Mouse (Mus musculus) E14TG2a.4 (cell line): ENCODE data around the gene Tgfbr3.

Source experiments
- H3K27me3 ChIP-seq: 2 replicates; pipeline ENCODE4 v1.6.1; 2014; ENCODE audit warnings: low read length, control low read depth; ENCODE audit not compliant: insufficient read depth
- H3K36me3 ChIP-seq: 2 replicates; pipeline ENCODE4 v1.6.1; 2014; ENCODE audit warnings: low read length, control low read depth; ENCODE audit not compliant: insufficient read depth
- H3K4me1 ChIP-seq: replicated peaks from 2 replicates; pipeline ENCODE4 v1.6.1; 2014; ENCODE audit warnings: low read depth, low read length, control low read depth
- H3K4me3 ChIP-seq: replicated peaks from 2 replicates; pipeline ENCODE4 v1.5.1; 2014; ENCODE audit warnings: mild to moderate bottlenecking, low read length
- H3K9me3 ChIP-seq: 2 replicates; pipeline ENCODE4 v1.6.1; 2014; ENCODE audit warnings: low read length, control low read depth
- CTCF ChIP-seq: conservative IDR thresholded peaks from 2 replicates; pipeline ENCODE4 v1.5.1; 2014; ENCODE audit warnings: low read length
- NANOG ChIP-seq: IDR thresholded peaks from 2 replicates; pipeline ENCODE4 v1.6.1; 2014; ENCODE audit warnings: borderline replicate concordance, low read length, mixed read lengths
- POU5F1 ChIP-seq: IDR thresholded peaks from 2 replicates; pipeline ENCODE4 v1.6.1; 2014; ENCODE audit warnings: low read length, borderline replicate concordance

Gene Tgfbr3

GRCm38 (mm10) chr5:107143406-107143805 lies 146.0 kb downstream of the Tgfbr3 start:
- Histone ChIP-seq H3K4me1 (peaks cover 13% of the 10 kb centered on the region), H3K36me3 (no peaks in the 10 kb centered on the region), H3K9me3 (no peaks in the 10 kb centered on the region), H3K4me3 (no peak overlapping the region), H3K27me3 (peaks cover 39% of the 10 kb centered on the region)
- no peak for TF ChIP-seq POU5F1
- no peak for TF ChIP-seq NANOG

- TF ChIP-seq CTCF (no peak), NANOG (no peak), POU5F1 (no peak)
- Histone ChIP-seq H3K9me3 (no peaks in the 10 kb centered on the region), H3K4me3 (no peak overlapping the region), H3K4me1 (peaks cover 7% of the 10 kb centered on the region), H3K27me3 (peaks cover 39% of the 10 kb centered on the region), H3K36me3 (no peaks in the 10 kb centered on the region)
These were observed 146.6 kb downstream of the Tgfbr3 start for GRCm38 (mm10) chr5:107142791-107143190.

GRCm38 (mm10) chr5:107141375-107141774 lies 148.1 kb downstream of the Tgfbr3 start:
- H3K36me3 ChIP-seq, result no peaks in the 10 kb centered on the region
- H3K4me3 ChIP-seq, result no peak overlapping the region
- no peaks in the 10 kb centered on the region for H3K9me3 ChIP-seq
- TF ChIP-seq CTCF (no peak), POU5F1 (no peak), NANOG (no peak)
- 0 out of 2 replicates have a peak, but pooled peaks cover 4% of the 10 kb centered on the region for H3K4me1 ChIP-seq
- H3K27me3 ChIP-seq, result peaks cover 35% of the 10 kb centered on the region

- TF ChIP-seq NANOG, result no peak
- no peak for TF ChIP-seq CTCF
- TF ChIP-seq POU5F1, result no peak
These were observed 149.4 kb downstream of the Tgfbr3 start for GRCm38 (mm10) chr5:107139800-107140651.

GRCm38 (mm10) chr5:107133336-107133735 lies 156.1 kb downstream of the Tgfbr3 start:
- no peak for TF ChIP-seq CTCF
- no peak for TF ChIP-seq NANOG
- TF ChIP-seq POU5F1, result no peak
- Histone ChIP-seq H3K27me3 (peaks cover 9% of the 10 kb centered on the region; the same call in 1 of the 2 replicates), H3K9me3 (no peaks in the 10 kb centered on the region), H3K4me1 (peaks cover 9% of the 10 kb centered on the region), H3K36me3 (no peaks in the 10 kb centered on the region), H3K4me3 (no peak overlapping the region)

More at GRCm38 (mm10) chr5:107139800-107140651, 149.4 kb downstream of the Tgfbr3 start:
- H3K9me3 ChIP-seq, result no peaks in the 10 kb centered on the region
- H3K4me3 ChIP-seq, result no peak overlapping the region
- 0 out of 2 replicates have a peak, but pooled peaks cover 4% of the 10 kb centered on the region for H3K4me1 ChIP-seq
- H3K36me3 ChIP-seq, result no peaks in the 10 kb centered on the region
- peaks cover 28% of the 10 kb centered on the region for H3K27me3 ChIP-seq

- no peaks in the 10 kb centered on the region for H3K9me3 ChIP-seq
- H3K4me1 ChIP-seq, result peaks cover 17% of the 10 kb centered on the region
- H3K36me3 ChIP-seq, result no peaks in the 10 kb centered on the region
- H3K4me3 ChIP-seq, result no peak overlapping the region
- TF ChIP-seq POU5F1 (no peak), CTCF (no peak)
- H3K27me3 ChIP-seq, result peaks cover 9% of the 10 kb centered on the region; the same call in 1 of the 2 replicates
These were observed 157.2 kb downstream of the Tgfbr3 start for GRCm38 (mm10) chr5:107132231-107132630.

- TF ChIP-seq POU5F1 (no peak), CTCF (no peak), NANOG (no peak)
- Histone ChIP-seq H3K9me3 (no peaks in the 10 kb centered on the region), H3K4me1 (peaks cover 17% of the 10 kb centered on the region), H3K36me3 (no peaks in the 10 kb centered on the region), H3K27me3 (peaks cover 9% of the 10 kb centered on the region; the same call in 1 of the 2 replicates), H3K4me3 (no peak overlapping the region)
These were observed 160.1 kb downstream of the Tgfbr3 start for GRCm38 (mm10) chr5:107129304-107129703.

- no peak overlapping the region for H3K4me3 ChIP-seq
- peaks cover 8% of the 10 kb centered on the region; the same call in 1 of the 2 replicates for H3K27me3 ChIP-seq
- TF ChIP-seq CTCF (no peak), NANOG (no peak), POU5F1 (no peak)
- peaks cover 17% of the 10 kb centered on the region for H3K4me1 ChIP-seq
- H3K9me3 ChIP-seq, result no peaks in the 10 kb centered on the region
- no peaks in the 10 kb centered on the region for H3K36me3 ChIP-seq
These were observed 162.9 kb downstream of the Tgfbr3 start for GRCm38 (mm10) chr5:107126561-107126960.
